Mouse (Mus musculus) CH12.LX (cell line): ENCODE results near the gene Ank3.

ENCODE experiments used
- CTCF ChIP-seq, 2 experiments: IDR thresholded peaks in 1 of 2; conservative IDR thresholded peaks in 1 of 2; 2 replicates each; pipeline ENCODE4 v1.5.1; 2011 to 2012; ENCODE audit warnings: low read depth in 2 of 2, low read length in 2 of 2, improper control_type of control experiment in 1 of 2, inconsistent platforms in 1 of 2, mild to moderate bottlenecking in 1 of 2, moderate library complexity in 1 of 2
- EP300 ChIP-seq: IDR thresholded peaks from 2 replicates; pipeline ENCODE4 v1.6.1; 2011; ENCODE audit warnings: low read length, improper control_type of control experiment
- HCFC1 ChIP-seq: IDR thresholded peaks from 2 replicates; pipeline ENCODE4 v1.6.1; 2012; ENCODE audit warnings: low read depth, mild to moderate bottlenecking, inconsistent platforms, low read length, improper control_type of control experiment
- KAT2A ChIP-seq: IDR thresholded peaks from 2 replicates; pipeline ENCODE4 v1.6.1; 2012; ENCODE audit warnings: low read length, improper control_type of control experiment, inconsistent platforms; ENCODE audit not compliant: insufficient replicate concordance
- POLR2A ChIP-seq: IDR thresholded peaks from 2 replicates; pipeline ENCODE4 v1.6.1; 2011; ENCODE audit warnings: low read depth, mild to moderate bottlenecking, improper control_type of control experiment, low read length
- SIN3A ChIP-seq: IDR thresholded peaks from 2 replicates; pipeline ENCODE4 v1.6.1; 2012; ENCODE audit warnings: low read length, improper control_type of control experiment, inconsistent platforms
- USF1 ChIP-seq: IDR thresholded peaks from 2 replicates; pipeline ENCODE4 v1.6.1; 2014; ENCODE audit warnings: low read depth, mild to moderate bottlenecking, inconsistent platforms, low read length, improper control_type of control experiment
- ZMIZ1 ChIP-seq: IDR thresholded peaks from 2 replicates; pipeline ENCODE4 v1.6.1; 2012; ENCODE audit warnings: low read depth, mild to moderate bottlenecking, inconsistent platforms, low read length, improper control_type of control experiment

- no peak for TF ChIP-seq USF1
- no peak for TF ChIP-seq SIN3A
- TF ChIP-seq CTCF (conservative IDR thresholded peaks at IDR 0.05 in 1 of 2, IDR thresholded peaks at IDR 0.05 in 1 of 2; ENCODE audit: low read depth in 2 of 2, low read length in 2 of 2) = no peak
- TF ChIP-seq ZMIZ1 = no peak
- TF ChIP-seq KAT2A = no peak
- no peak for TF ChIP-seq HCFC1
- no peak for TF ChIP-seq EP300
- TF ChIP-seq POLR2A = no peak
Observed at GRCm38 (mm10) chr10:70049771-70050170, 651.2 kb downstream of the Ank3 start.
